In the genomic region with DNA sequence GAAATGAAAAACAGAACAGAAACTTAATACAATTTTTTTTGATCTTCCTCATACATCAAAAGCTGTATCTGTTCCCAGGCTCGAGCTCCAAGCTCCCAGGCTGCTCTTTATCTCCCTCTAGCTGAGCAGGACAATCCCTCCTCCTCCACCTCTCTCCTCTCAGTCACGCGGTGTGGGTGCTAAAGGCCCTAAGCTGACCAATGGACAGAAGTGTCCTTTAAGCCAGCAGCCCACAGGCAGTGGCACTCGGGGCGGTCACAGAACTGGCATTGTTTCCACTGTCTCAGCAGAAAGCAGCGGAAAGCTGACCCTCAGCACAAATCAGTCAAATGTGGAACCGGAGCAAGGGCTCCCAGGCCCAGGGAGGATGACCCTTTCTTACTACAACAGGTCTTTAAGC, we compare ENCODE assay signal across 8 mouse cellular contexts. TPM values are rescaled to one million over a fixed set of nuclear protein-coding genes. Genes with fewer than 3 reads are reported as not detected.
DNase-seq lines count a peak whose midpoint lies in the region; ATAC-seq lines count a peak whose summit lies in the region.

No protein-coding gene starts in this region.

- no peak overlapping the region for H3K4me3 ChIP-seq in forebrain, embryonic 12.5 days (replicated peaks)

- H3K27ac ChIP-seq in forebrain, embryonic 12.5 days = no peak overlapping the region

- no peak overlapping the region for H3K4me2 ChIP-seq in forebrain, embryonic 12.5 days

- no peaks in the 10 kb centered on the region for H3K9me3 ChIP-seq in forebrain, embryonic 12.5 days

- WGBS in forebrain, embryonic 12.5 days = 53% methylated on average over 7 of the region's 7 CpGs

- peak; percentile 17 for DNase-seq in adrenal gland, postnatal 14 days
- no peak for DNase-seq in adrenal gland, postnatal 25 days
- peak; percentile 52 for DNase-seq in right cerebral cortex, adult 18-20 months
- DNase-seq in right cerebral cortex, postnatal 4 days = no peak
- DNase-seq in layer of hippocampus, adult 9-11 months = peak; percentile 92
- DNase-seq in testis, postnatal 14 days (ENCODE audit: low spot score) = peak; percentile 73
- no peak for DNase-seq in spleen, postnatal 4 days (ENCODE audit: low spot score in 2 of 2)

- H3K9ac ChIP-seq in forebrain, embryonic 12.5 days = no peak overlapping the region

- no peaks in the 10 kb centered on the region for H3K27me3 ChIP-seq in forebrain, embryonic 12.5 days

- no peak for ATAC-seq in forebrain, embryonic 12.5 days (ENCODE audit: low FRiP score)

- no peaks in the 10 kb centered on the region for H3K4me1 ChIP-seq in forebrain, embryonic 12.5 days

- H3K36me3 ChIP-seq in forebrain, embryonic 12.5 days (replicated peaks) = peaks cover 64% of the 10 kb centered on the region

RNA-seq across cellular contexts. Expression of a gene that starts 15.5 kb away (rescaled TPM):
- total RNA-seq in adrenal gland, postnatal 14 days (2021) = 0.71 and 1.9 TPM in 2 replicates
- 2.3 and 4.5 TPM in 2 replicates for total RNA-seq in adrenal gland, postnatal 25 days (2021)
- polyA plus RNA-seq in forebrain, embryonic 12.5 days (2016; fragmentation: Nextera tagmentation; extraction: Ambion mirVana) = 3.9 and 5.2 TPM in 2 replicates

RNA-seq across cellular contexts. Expression of a gene that starts 21.2 kb away (rescaled TPM):
- 733 and 773 TPM in 2 replicates for total RNA-seq in adrenal gland, postnatal 14 days (2021)
- total RNA-seq in adrenal gland, postnatal 25 days (2021) = 372 and 386 TPM in 2 replicates
- polyA plus RNA-seq in forebrain, embryonic 12.5 days (2016; fragmentation: Nextera tagmentation; extraction: Ambion mirVana) = 218 and 236 TPM in 2 replicates

RNA-seq across cellular contexts. Expression of a gene that starts 21.3 kb away (rescaled TPM):
- 1.5 and 3.2 TPM in 2 replicates for total RNA-seq in adrenal gland, postnatal 14 days (2021)
- total RNA-seq in adrenal gland, postnatal 25 days (2021) = 0.88 and 2.9 TPM in 2 replicates
- polyA plus RNA-seq in forebrain, embryonic 12.5 days (2016; fragmentation: Nextera tagmentation; extraction: Ambion mirVana) = 0.54 and 1.0 TPM in 2 replicates

Comparison
In these comparisons a context has a peak if more than half of its experiments do, and no peak if none do; other contexts are left out.
1. DNase-seq: peak in adrenal gland, postnatal 14 days (single experiment), right cerebral cortex, adult 18-20 months (single experiment), layer of hippocampus, adult 9-11 months (single experiment) and testis, postnatal 14 days (single experiment); none in adrenal gland, postnatal 25 days (single experiment), right cerebral cortex, postnatal 4 days (single experiment) and spleen, postnatal 4 days (0 of 2).